In the genomic region with DNA sequence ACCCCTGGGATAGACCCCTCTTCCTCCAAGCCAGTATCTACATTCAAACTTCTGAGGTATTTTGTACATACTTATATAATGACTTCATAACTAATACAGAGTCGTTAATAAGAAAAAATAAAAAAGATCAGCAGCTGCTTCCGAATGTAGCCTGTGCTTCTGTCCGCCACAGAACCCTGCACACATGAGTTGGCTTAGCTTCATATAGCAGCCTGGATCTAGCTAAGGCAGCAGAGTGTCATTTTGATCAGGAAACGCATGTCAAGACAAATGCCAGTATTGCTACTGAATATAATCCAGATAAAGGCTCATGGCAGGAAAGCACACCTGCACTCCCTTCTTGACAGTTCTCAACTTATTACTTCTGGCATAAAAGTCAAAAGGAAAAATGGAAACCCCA, we compare ENCODE assay signal across 25 mouse cellular contexts.
"Had no signal": no experiment of that assay in that cellular context is flagged by ENCODE, and none has a peak within 500 bp of the region (broad histone marks: within the 10 kb centered on the region; RNA-seq: fewer than 3 reads in every experiment).

No protein-coding gene starts in this region.

- H3K27ac ChIP-seq: gastrocnemius, adult 2 months; heart, embryonic 10.5 days; hindbrain, embryonic 13.5 days; hindbrain, embryonic 15.5 days; hindbrain, postnatal 0 days; kidney, postnatal 0 days; limb, embryonic 10.5 days; limb, embryonic 12.5 days; liver, embryonic 13.5 days; liver, embryonic 15.5 days had no signal

- DNase-seq: gastrocnemius, adult 2 months; gastrocnemius, postnatal 10 days; gastrocnemius, postnatal 25 days; heart, adult 18-20 months; heart, postnatal 10 days; heart, postnatal 4 days; kidney, adult 11 months; kidney, adult 8-10 months; kidney, postnatal 14 days; kidney, postnatal 36 days; layer of hippocampus, adult 9-11 months; layer of hippocampus, postnatal 36 days; liver; liver, embryonic 13.5 days had no signal

- H3K4me2 ChIP-seq: heart, embryonic 12.5 days; hindbrain, embryonic 13.5 days; hindbrain, embryonic 15.5 days; limb, embryonic 12.5 days; liver, embryonic 11.5 days; liver, embryonic 13.5 days; liver, embryonic 15.5 days had no signal

- H3K4me1 ChIP-seq: liver, embryonic 13.5 days; liver, embryonic 15.5 days had no signal

- ATAC-seq: hindbrain, postnatal 0 days; intestine, embryonic 16.5 days had no signal

- H3K4me3 ChIP-seq: gastrocnemius, adult 2 months; heart, embryonic 10.5 days; heart, embryonic 12.5 days; hindbrain, embryonic 13.5 days; hindbrain, embryonic 15.5 days; limb, embryonic 10.5 days; limb, embryonic 12.5 days; liver, embryonic 13.5 days; liver, embryonic 15.5 days had no signal

- H3K9me3 ChIP-seq: heart, embryonic 10.5 days; heart, embryonic 12.5 days; hindbrain, embryonic 13.5 days; hindbrain, embryonic 15.5 days; limb, embryonic 10.5 days; limb, embryonic 12.5 days; liver, embryonic 13.5 days; liver, embryonic 15.5 days had no signal

- H3K27me3 ChIP-seq: heart, embryonic 12.5 days; hindbrain, embryonic 13.5 days; hindbrain, embryonic 15.5 days; limb, embryonic 12.5 days; liver, embryonic 13.5 days; liver, embryonic 15.5 days had no signal

- H3K36me3 ChIP-seq: heart, embryonic 10.5 days; heart, embryonic 12.5 days; hindbrain, embryonic 13.5 days; hindbrain, embryonic 15.5 days; limb, embryonic 10.5 days; limb, embryonic 12.5 days; liver, embryonic 13.5 days; liver, embryonic 15.5 days had no signal

- H3K9ac ChIP-seq: heart, embryonic 12.5 days; hindbrain, embryonic 13.5 days; hindbrain, embryonic 15.5 days; limb, embryonic 12.5 days; liver, embryonic 13.5 days; liver, embryonic 15.5 days had no signal
